Mouse (Mus musculus) bone marrow macrophage, adult 2 months (primary cell): ENCODE data around the gene Gria4.

ENCODE experiments used
- CTCF ChIP-seq: IDR thresholded peaks from 2 replicates; pipeline ENCODE4 v1.5.1; 2012; ENCODE audit warnings: low read depth, mild to moderate bottlenecking, low read length, moderate library complexity
- POLR2A ChIP-seq: IDR thresholded peaks from 2 replicates; pipeline ENCODE4 v1.6.1; 2012; ENCODE audit warnings: mild to moderate bottlenecking, low read depth, low read length, borderline replicate concordance

DNA sequence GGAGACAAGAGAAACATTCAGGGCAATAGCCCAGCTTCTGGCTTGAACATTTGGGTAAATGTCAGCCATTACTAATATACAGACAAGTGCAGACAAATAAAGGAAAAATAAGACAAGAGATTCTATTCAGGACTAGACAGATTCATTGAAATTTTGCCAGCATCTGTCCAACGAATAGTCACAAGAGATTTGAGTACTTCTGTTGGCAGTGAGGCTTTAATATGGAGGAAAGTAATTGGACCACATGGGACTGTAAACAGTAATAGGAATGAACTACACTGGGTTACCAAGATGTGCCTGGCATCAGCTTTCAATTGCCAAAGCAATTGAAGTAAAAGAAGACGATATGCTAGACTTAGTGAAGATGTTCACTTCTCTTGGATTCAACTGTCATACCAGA lies 81.9 kb downstream of the Gria4 start:
- no peak for TF ChIP-seq CTCF
- no peak for TF ChIP-seq POLR2A
